Mouse (Mus musculus) lung, embryonic 14.5 days (tissue): ENCODE measurements at regions not wholly inside any gene's neighbourhood (a gene's known extent, or its start where the extent isn't known, plus 50 kb on each side); places are given as distances from the start of the nearest gene placed in this dataset.

Source experiments
- ATAC-seq: fragments of 200-750 bp; cut with Nextera tagmentation; 2 replicates; pipeline ENCODE4 v1.8.0; 2017; ENCODE audit warnings: mild to moderate bottlenecking, moderate TSS enrichment, moderate library complexity; ENCODE audit not compliant: insufficient read depth
- DNase-seq: peaks from one replicate; pipeline ENCODE4 v3.0.0-alpha.2; 2015
- H3K27ac ChIP-seq: fragments of 300-500 bp; sonication (generic); 2 replicates; pipeline ENCODE4 v1.5.1; 2014; ENCODE audit warnings: low read depth, mild to moderate bottlenecking, moderate library complexity
- H3K27me3 ChIP-seq: fragments of 300-500 bp; sonication (generic); 2 replicates; pipeline ENCODE4 v1.6.1; 2014; ENCODE audit warnings: low read length, control low read depth; ENCODE audit not compliant: insufficient read depth
- H3K36me3 ChIP-seq: fragments of 300-500 bp; sonication (generic); 2 replicates; pipeline ENCODE4 v1.6.1; 2014; ENCODE audit warnings: control low read depth; ENCODE audit not compliant: insufficient read depth
- H3K4me1 ChIP-seq: fragments of 300-500 bp; sonication (generic); 2 replicates; pipeline ENCODE4 v1.6.1; 2014; ENCODE audit warnings: antibody characterized with exemption, control low read depth; ENCODE audit not compliant: insufficient read depth
- H3K4me2 ChIP-seq: fragments of 300-500 bp; sonication (generic); 2 replicates; pipeline ENCODE4 v1.6.1; 2014; ENCODE audit warnings: mild to moderate bottlenecking
- H3K4me3 ChIP-seq: fragments of 300-500 bp; sonication (generic); 2 replicates; pipeline ENCODE4 v1.5.1; 2014; ENCODE audit warnings: low read depth, low read length
- H3K9ac ChIP-seq: fragments of 300-500 bp; sonication (generic); 2 replicates; pipeline ENCODE4 v1.6.1; 2014
- H3K9me3 ChIP-seq: fragments of 300-500 bp; sonication (generic); 2 replicates; pipeline ENCODE4 v1.6.1; 2016; ENCODE audit warnings: low read depth, low read length, control low read depth
- CTCF ChIP-seq: IDR thresholded peaks from 2 replicates; pipeline ENCODE4 v1.5.1; 2016; ENCODE audit warnings: antibody characterized with exemption, low read depth
- WGBS: fragments of 180-500 bp; shearing (Covaris S2); extraction: QIAGEN DNeasy Blood & Tissue Kit; methylation state at CpG from one replicate; pipeline ENCODE4 v1.1.7; 2014; 5-methylcytosine and 5-hydroxymethylcytosine counted together

GRCm38 (mm10) chr1:176427835-176428234 is 152.7 kb upstream of the Pld5 start:
- no peak overlapping the region for H3K27ac ChIP-seq
- no peak overlapping the region for H3K9ac ChIP-seq
- H3K27me3 ChIP-seq: no peaks in the 10 kb centered on the region
- no peak for TF ChIP-seq CTCF
- no peaks in the 10 kb centered on the region for H3K4me1 ChIP-seq
- ATAC-seq: no peak
- WGBS: 17% methylated on average over 4 of the region's 4 CpGs
- no peak overlapping the region for H3K4me2 ChIP-seq
- H3K36me3 ChIP-seq: no peaks in the 10 kb centered on the region
- H3K9me3 ChIP-seq: no peaks in the 10 kb centered on the region
- DNase-seq: no peak
- no peak overlapping the region for H3K4me3 ChIP-seq

GRCm38 (mm10) chr1:176427046-176427445 is 151.9 kb upstream of the Pld5 start:
- no peak overlapping the region for H3K4me2 ChIP-seq
- 67% methylated on average over 2 of the region's 2 CpGs for WGBS
- H3K27me3 ChIP-seq: no peaks in the 10 kb centered on the region
- no peaks in the 10 kb centered on the region for H3K36me3 ChIP-seq
- ATAC-seq: no peak
- TF ChIP-seq CTCF: no peak
- no peak overlapping the region for H3K4me3 ChIP-seq
- no peak overlapping the region for H3K27ac ChIP-seq
- no peak for DNase-seq
- H3K9ac ChIP-seq: no peak overlapping the region
- H3K4me1 ChIP-seq: no peaks in the 10 kb centered on the region
- H3K9me3 ChIP-seq: no peaks in the 10 kb centered on the region

- H3K4me1 ChIP-seq: no peaks in the 10 kb centered on the region
- DNase-seq: no peak
- 74% methylated on average over 1 of the region's 1 CpGs for WGBS
- H3K27me3 ChIP-seq: no peaks in the 10 kb centered on the region
- H3K9me3 ChIP-seq: no peaks in the 10 kb centered on the region
- H3K4me3 ChIP-seq: no peak overlapping the region
- no peak overlapping the region for H3K27ac ChIP-seq
- H3K4me2 ChIP-seq: no peak overlapping the region
- no peak for ATAC-seq
- H3K9ac ChIP-seq: no peak overlapping the region
- no peaks in the 10 kb centered on the region for H3K36me3 ChIP-seq
- TF ChIP-seq CTCF: no peak
Measured at GRCm38 (mm10) chr1:176417251-176417650, 142.1 kb upstream of the Pld5 start.

- Histone ChIP-seq H3K27me3 (no peaks in the 10 kb centered on the region), H3K9me3 (no peaks in the 10 kb centered on the region), H3K9ac (no peak overlapping the region), H3K36me3 (no peaks in the 10 kb centered on the region), H3K4me1 (no peaks in the 10 kb centered on the region), H3K4me2 (no peak overlapping the region), H3K4me3 (no peak overlapping the region), H3K27ac (no peak overlapping the region)
- ATAC-seq (no peak), DNase-seq (no peak)
- no peak for TF ChIP-seq CTCF
- 76% methylated on average over 3 of the region's 3 CpGs for WGBS
Measured at GRCm38 (mm10) chr1:176404128-176404527, 129.0 kb upstream of the Pld5 start.

GRCm38 (mm10) chr1:176379645-176380044 is 104.5 kb upstream of the Pld5 start:
- no peaks in the 10 kb centered on the region for H3K36me3 ChIP-seq
- H3K4me1 ChIP-seq: no peaks in the 10 kb centered on the region
- no peak overlapping the region for H3K4me2 ChIP-seq
- ATAC-seq: no peak
- no peaks in the 10 kb centered on the region for H3K9me3 ChIP-seq
- no peak for DNase-seq
- no peak for TF ChIP-seq CTCF
- no peaks in the 10 kb centered on the region for H3K27me3 ChIP-seq
- no peak overlapping the region for H3K9ac ChIP-seq
- H3K27ac ChIP-seq: no peak overlapping the region
- no peak overlapping the region for H3K4me3 ChIP-seq

GRCm38 (mm10) chr1:176366900-176367299 is 91.8 kb upstream of the Pld5 start:
- no peak overlapping the region for H3K4me2 ChIP-seq
- no peaks in the 10 kb centered on the region for H3K36me3 ChIP-seq
- DNase-seq (no peak), ATAC-seq (no peak)
- no peaks in the 10 kb centered on the region for H3K4me1 ChIP-seq
- no peak overlapping the region for H3K9ac ChIP-seq
- no peak for TF ChIP-seq CTCF
- no peak overlapping the region for H3K27ac ChIP-seq
- 79% methylated on average over 3 of the region's 3 CpGs for WGBS
- H3K4me3 ChIP-seq: no peak overlapping the region
- no peaks in the 10 kb centered on the region for H3K27me3 ChIP-seq
- no peaks in the 10 kb centered on the region for H3K9me3 ChIP-seq

- Histone ChIP-seq H3K4me1 (no peaks in the 10 kb centered on the region), H3K4me3 (no peak overlapping the region), H3K36me3 (no peaks in the 10 kb centered on the region), H3K9ac (no peak overlapping the region), H3K4me2 (no peak overlapping the region), H3K27ac (no peak overlapping the region), H3K27me3 (no peaks in the 10 kb centered on the region), H3K9me3 (no peaks in the 10 kb centered on the region)
- no peak for TF ChIP-seq CTCF
- DNase-seq: no peak
- WGBS: 80% methylated on average over 3 of the region's 3 CpGs
- ATAC-seq: no peak
Measured at GRCm38 (mm10) chr1:176360957-176361356, 85.8 kb upstream of the Pld5 start.
